Mouse (Mus musculus): ENCODE measurements around the gene Sec16b. TPM values are rescaled to one million over a fixed set of nuclear protein-coding genes. Genes with fewer than 3 reads are reported as not detected.
A peak's percentile ranks its signal among the peaks of the same experiment; 100 is the strongest.

Sec16b gene
- polyA plus RNA-seq (2012; rRNA removed), result 0.80 and 1.1 TPM in 2 replicates

DNA sequence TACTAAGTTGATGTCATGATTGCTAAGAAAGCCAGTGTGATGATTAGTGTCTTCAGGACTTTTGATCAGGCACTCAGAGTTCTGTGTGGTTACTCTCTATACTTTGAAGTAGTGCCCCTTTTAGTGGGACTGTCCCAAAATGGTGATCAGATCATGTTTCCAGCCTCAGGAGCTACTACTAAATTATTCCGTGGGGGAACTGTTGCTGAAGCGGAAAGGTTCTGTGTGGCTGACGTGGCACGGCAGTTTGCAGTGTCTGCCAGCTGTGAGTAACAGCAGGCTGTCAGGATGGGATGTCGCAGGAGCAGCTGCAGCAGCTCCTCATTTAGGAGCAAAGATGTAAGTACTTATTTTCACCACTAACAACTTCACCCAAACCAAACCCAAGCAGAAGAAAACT lies at the start of gene Sec16b:
Gene Sec16b, plus strand, starts transcription at position 207 of the 400 bp plus-strand sequence.
- no peak for DNase-seq
- no peaks in the 10 kb centered on the region for H3K27me3 ChIP-seq (ENCODE audit: control insufficient read depth, insufficient read depth, low read length)
- WGBS, result 92% methylated on average over 5 of the region's 5 CpGs
- no peak within 1 kb of the TSS for H3K27ac ChIP-seq (ENCODE audit: control insufficient read depth, insufficient read depth, low read length)
- TF ChIP-seq POLR2A (IDR thresholded peaks at IDR 0.05; ENCODE audit: control insufficient read depth, extremely low read depth, insufficient read depth, low read length, poor library complexity) (no peak), CTCF (IDR thresholded peaks at IDR 0.05; ENCODE audit: borderline replicate concordance, control insufficient read depth, extremely low read depth, insufficient read depth, low read length, poor library complexity) (no peak)
- no peaks in the 10 kb centered on the region for H3K4me1 ChIP-seq (replicated peaks; ENCODE audit: control insufficient read depth, insufficient read depth, low read length)
- H3K36me3 ChIP-seq (ENCODE audit: control insufficient read depth, insufficient read depth, low read length), result no peaks in the 10 kb centered on the region
- no peak within 1 kb of the TSS for H3K4me3 ChIP-seq (ENCODE audit: control insufficient read depth, insufficient read depth, low read length)

DNA sequence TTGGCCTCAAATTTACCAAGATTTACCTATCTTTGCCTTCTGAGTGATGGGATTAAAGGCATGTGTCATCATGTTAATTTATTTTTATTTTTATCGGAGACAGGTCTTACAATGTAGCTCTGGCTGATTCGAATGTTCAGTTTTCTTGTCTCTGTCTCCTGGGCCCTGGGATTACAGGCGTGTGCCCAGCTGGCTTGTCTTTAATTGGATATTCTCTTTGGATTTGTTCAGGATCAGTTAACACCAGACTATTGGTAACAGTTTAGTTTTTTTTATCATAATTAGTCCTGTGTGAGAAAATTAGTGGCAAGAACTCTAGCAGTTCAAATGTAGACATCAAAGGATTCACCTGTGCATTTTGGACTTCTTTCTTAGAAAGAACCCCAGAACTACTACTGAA lies 48.7 kb upstream of the Sec16b start:
- peaks cover 6% of the 10 kb centered on the region for H3K4me1 ChIP-seq (replicated peaks; ENCODE audit: control insufficient read depth, insufficient read depth, low read length)
- no peak overlapping the region for H3K27ac ChIP-seq (ENCODE audit: control insufficient read depth, insufficient read depth, low read length)
- H3K4me3 ChIP-seq (ENCODE audit: control insufficient read depth, insufficient read depth, low read length), result no peak overlapping the region
- H3K27me3 ChIP-seq (ENCODE audit: control insufficient read depth, insufficient read depth, low read length), result no peaks in the 10 kb centered on the region
- no peaks in the 10 kb centered on the region for H3K36me3 ChIP-seq (ENCODE audit: control insufficient read depth, insufficient read depth, low read length)
- no peak for TF ChIP-seq CTCF (IDR thresholded peaks at IDR 0.05; ENCODE audit: borderline replicate concordance, control insufficient read depth, extremely low read depth, insufficient read depth, low read length, poor library complexity)
- no peak for TF ChIP-seq POLR2A (IDR thresholded peaks at IDR 0.05; ENCODE audit: control insufficient read depth, extremely low read depth, insufficient read depth, low read length, poor library complexity)
- 98% methylated on average over 3 of the region's 3 CpGs for WGBS
- DNase-seq, result no peak

DNA sequence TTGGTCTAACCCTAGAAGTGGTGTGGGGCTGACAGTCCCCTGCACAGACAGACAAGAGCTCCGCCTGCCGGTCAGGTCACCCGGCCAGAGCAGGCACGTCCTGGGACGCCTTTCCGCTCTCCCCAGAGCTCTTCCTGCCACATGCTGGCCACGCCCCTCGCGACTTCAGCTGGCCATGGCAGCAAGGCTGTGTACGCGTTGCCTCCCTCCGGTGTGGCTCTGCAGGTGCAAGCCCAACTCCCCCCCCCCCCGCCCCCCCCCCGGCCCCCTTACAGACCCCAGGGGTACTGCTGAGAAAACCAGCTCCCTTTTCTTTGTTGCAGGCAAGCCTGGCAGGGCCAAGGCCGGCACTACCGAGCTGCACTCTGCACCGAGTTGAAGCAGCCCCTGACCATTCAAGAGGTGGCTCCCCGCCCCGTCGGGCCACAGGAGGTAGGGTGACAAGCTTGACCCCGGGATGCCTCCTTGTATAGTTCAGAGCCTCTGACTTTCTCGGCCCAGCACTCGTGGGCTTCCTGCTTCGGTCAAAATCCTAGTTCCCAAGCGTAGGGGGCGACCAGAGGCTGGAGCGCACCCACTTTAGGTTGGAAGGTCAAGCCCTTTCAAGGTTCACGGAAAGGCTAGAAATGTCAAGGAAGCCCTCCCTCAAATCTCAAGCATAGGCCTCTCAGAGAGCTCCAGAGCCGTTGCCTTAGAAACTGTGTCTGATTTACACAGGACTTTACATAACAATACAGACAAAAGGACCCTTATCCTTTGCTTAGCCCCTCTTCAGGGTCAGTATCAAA lies 47.9 kb upstream of the Sec16b start, which contains the start of gene Cryzl2:
Gene Cryzl2, plus strand, starts transcription at position 157 of the 788 bp plus-strand sequence.
- no peaks in the 10 kb centered on the region for H3K27me3 ChIP-seq (ENCODE audit: control insufficient read depth, insufficient read depth, low read length)
- H3K36me3 ChIP-seq (ENCODE audit: control insufficient read depth, insufficient read depth, low read length), result no peaks in the 10 kb centered on the region
- DNase-seq, result peak; percentile 77
- peaks cover 6% of the 10 kb centered on the region for H3K4me1 ChIP-seq (replicated peaks; ENCODE audit: control insufficient read depth, insufficient read depth, low read length)
- 18% methylated on average over 29 of the region's 29 CpGs for WGBS
- TF ChIP-seq POLR2A (IDR thresholded peaks at IDR 0.05; ENCODE audit: control insufficient read depth, extremely low read depth, insufficient read depth, low read length, poor library complexity) (no peak), CTCF (IDR thresholded peaks at IDR 0.05; ENCODE audit: borderline replicate concordance, control insufficient read depth, extremely low read depth, insufficient read depth, low read length, poor library complexity) (0 out of 2 replicates have a peak, but pooled peaks have one; percentile 56)
- peak within 1 kb of the TSS; percentile 23; the same call in 1 of the 2 replicates for H3K4me3 ChIP-seq (ENCODE audit: control insufficient read depth, insufficient read depth, low read length)
- H3K27ac ChIP-seq (ENCODE audit: control insufficient read depth, insufficient read depth, low read length), result no peak within 1 kb of the TSS

- Histone ChIP-seq H3K36me3 (ENCODE audit: control insufficient read depth, insufficient read depth, low read length) (no peaks in the 10 kb centered on the region), H3K4me1 (replicated peaks; ENCODE audit: control insufficient read depth, insufficient read depth, low read length) (peaks cover 6% of the 10 kb centered on the region), H3K4me3 (ENCODE audit: control insufficient read depth, insufficient read depth, low read length) (no peak overlapping the region), H3K27ac (ENCODE audit: control insufficient read depth, insufficient read depth, low read length) (no peak overlapping the region), H3K27me3 (ENCODE audit: control insufficient read depth, insufficient read depth, low read length) (no peaks in the 10 kb centered on the region)
- TF ChIP-seq POLR2A (IDR thresholded peaks at IDR 0.05; ENCODE audit: control insufficient read depth, extremely low read depth, insufficient read depth, low read length, poor library complexity) (no peak), CTCF (IDR thresholded peaks at IDR 0.05; ENCODE audit: borderline replicate concordance, control insufficient read depth, extremely low read depth, insufficient read depth, low read length, poor library complexity) (no peak)
- DNase-seq, result no peak
- WGBS, result 97% methylated on average over 5 of the region's 5 CpGs
These were observed 46.6 kb upstream of the Sec16b start for GRCm38 (mm10) chr1:157459904-157460303.

GRCm38 (mm10) chr1:157461276-157461675 lies 45.3 kb upstream of the Sec16b start:
- H3K4me1 ChIP-seq (replicated peaks; ENCODE audit: control insufficient read depth, insufficient read depth, low read length), result peaks cover 6% of the 10 kb centered on the region
- H3K27me3 ChIP-seq (ENCODE audit: control insufficient read depth, insufficient read depth, low read length), result no peaks in the 10 kb centered on the region
- H3K36me3 ChIP-seq (ENCODE audit: control insufficient read depth, insufficient read depth, low read length), result no peaks in the 10 kb centered on the region
- TF ChIP-seq CTCF (IDR thresholded peaks at IDR 0.05; ENCODE audit: borderline replicate concordance, control insufficient read depth, extremely low read depth, insufficient read depth, low read length, poor library complexity), result no peak
- TF ChIP-seq POLR2A (IDR thresholded peaks at IDR 0.05; ENCODE audit: control insufficient read depth, extremely low read depth, insufficient read depth, low read length, poor library complexity), result no peak
- no peak overlapping the region for H3K27ac ChIP-seq (ENCODE audit: control insufficient read depth, insufficient read depth, low read length)
- DNase-seq, result no peak
- 98% methylated on average over 5 of the region's 5 CpGs for WGBS
- H3K4me3 ChIP-seq (ENCODE audit: control insufficient read depth, insufficient read depth, low read length), result no peak overlapping the region

DNA sequence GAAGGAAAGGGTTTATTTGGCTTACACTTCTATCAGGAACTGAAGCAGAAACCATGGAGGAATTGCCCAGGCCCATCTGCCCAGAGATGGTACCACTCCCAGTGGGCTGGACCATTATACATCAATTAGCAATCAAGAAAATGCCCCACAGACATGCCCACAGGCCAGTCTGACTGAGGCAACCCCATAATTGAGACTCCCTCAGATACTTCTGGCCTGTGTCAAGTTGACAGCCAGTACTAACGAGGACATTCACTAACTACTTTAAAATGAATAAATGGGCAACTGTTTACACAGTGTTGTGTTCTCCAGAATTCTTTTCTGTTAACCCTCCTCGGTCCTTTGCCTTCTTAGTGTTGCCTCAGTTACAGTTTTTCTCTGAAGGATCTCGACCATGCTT lies 44.2 kb upstream of the Sec16b start:
- TF ChIP-seq CTCF (IDR thresholded peaks at IDR 0.05; ENCODE audit: borderline replicate concordance, control insufficient read depth, extremely low read depth, insufficient read depth, low read length, poor library complexity), result no peak
- TF ChIP-seq POLR2A (IDR thresholded peaks at IDR 0.05; ENCODE audit: control insufficient read depth, extremely low read depth, insufficient read depth, low read length, poor library complexity), result no peak
- no peak overlapping the region for H3K4me3 ChIP-seq (ENCODE audit: control insufficient read depth, insufficient read depth, low read length)
- no peaks in the 10 kb centered on the region for H3K36me3 ChIP-seq (ENCODE audit: control insufficient read depth, insufficient read depth, low read length)
- DNase-seq, result no peak
- peaks cover 6% of the 10 kb centered on the region for H3K4me1 ChIP-seq (replicated peaks; ENCODE audit: control insufficient read depth, insufficient read depth, low read length)
- no peaks in the 10 kb centered on the region for H3K27me3 ChIP-seq (ENCODE audit: control insufficient read depth, insufficient read depth, low read length)
- WGBS, result 95% methylated on average over 3 of the region's 3 CpGs
- H3K27ac ChIP-seq (ENCODE audit: control insufficient read depth, insufficient read depth, low read length), result no peak overlapping the region
